Mouse (Mus musculus): ENCODE results near the gene Mul1.

Mul1 gene

DNA sequence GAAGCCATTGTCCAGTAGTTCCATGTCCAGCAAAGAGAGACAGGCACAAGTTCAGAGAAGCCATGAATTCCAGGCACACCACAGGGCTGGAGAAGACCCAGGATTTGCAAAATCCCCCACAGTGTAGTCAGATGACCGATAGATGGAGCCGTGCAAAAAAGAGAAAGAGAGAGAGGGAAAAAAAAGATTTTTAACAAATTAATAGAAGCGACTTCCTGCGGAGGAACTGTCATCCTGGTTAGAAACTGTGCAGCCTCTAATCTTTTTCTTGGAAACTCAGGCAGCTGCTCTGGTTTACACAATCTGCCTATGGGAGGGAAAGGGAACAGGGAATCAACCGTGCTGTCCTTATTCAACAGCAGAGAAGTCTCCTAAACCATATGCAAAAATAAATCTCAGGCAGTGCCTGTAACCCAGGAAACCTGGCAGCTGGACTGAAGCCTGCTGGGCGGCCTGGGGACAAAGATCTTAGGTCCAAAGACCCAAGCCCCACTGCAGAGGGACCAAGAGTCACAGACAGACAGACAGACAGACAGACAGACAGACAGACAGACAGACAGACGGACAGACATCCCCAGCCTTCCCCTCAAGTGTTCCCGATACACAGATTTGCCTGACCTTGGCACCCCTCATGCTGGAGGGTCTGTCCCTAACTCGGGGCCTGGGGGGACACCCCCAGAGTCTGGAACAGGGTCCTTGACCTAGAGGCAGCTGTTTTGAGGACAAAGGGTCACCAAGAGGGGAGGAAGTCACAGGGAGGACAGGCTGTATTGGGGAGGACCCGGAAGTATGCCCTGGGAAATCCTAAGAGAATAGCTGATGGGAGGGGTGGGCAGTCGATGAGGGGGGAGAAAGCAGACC, 28.7 kb downstream of the Mul1 start:
- peak; percentile 67 for DNase-seq

- peak; percentile 85 for DNase-seq
Measured at GRCm38 (mm10) chr4:138463832-138464487, 29.5 kb downstream of the Mul1 start.

- peak; percentile 71 for DNase-seq
Measured at GRCm38 (mm10) chr4:138464667-138465353, 30.3 kb downstream of the Mul1 start.

DNA sequence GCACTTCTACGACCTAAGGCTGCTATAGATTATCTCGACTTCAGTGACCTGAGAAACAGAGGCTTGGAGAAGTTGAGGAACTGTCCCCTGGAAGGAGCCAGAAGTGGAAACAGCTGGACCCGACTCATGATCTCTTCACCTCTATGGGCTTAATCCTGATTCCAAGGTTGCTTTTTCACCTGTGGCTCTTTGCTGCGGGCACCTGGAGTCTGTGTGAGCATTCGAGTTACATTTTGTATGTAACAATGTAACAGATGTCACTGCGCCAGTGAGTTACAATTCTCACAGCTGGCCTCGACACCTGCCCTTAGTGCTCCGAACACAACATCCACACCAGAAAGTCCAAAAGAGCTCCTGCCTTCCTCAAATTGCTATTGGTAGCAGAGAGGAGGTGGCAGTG, 31.0 kb downstream of the Mul1 start:
- DNase-seq: no peak

DNA sequence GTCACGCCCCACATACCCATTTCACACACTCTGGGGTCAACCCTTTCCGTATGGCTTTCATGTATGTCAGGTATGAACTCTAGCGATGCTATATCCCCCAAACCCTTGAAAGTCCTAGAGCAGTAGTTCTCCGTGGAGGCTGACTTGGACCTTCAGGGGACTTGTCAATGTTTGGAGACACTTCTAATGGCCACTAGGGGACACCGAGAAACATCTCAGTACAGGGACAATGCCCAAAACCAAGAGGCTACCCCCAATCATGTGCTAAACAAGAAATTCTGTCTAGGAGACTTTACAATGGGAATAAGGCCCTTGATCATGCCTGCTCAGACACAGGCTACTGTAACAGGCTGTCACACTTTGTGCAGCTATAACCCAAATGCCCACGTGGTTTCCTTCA, 32.2 kb downstream of the Mul1 start:
- no peak for DNase-seq

GRCm38 (mm10) chr4:138467451-138467850, 33.0 kb downstream of the Mul1 start:
- no peak for DNase-seq

DNA sequence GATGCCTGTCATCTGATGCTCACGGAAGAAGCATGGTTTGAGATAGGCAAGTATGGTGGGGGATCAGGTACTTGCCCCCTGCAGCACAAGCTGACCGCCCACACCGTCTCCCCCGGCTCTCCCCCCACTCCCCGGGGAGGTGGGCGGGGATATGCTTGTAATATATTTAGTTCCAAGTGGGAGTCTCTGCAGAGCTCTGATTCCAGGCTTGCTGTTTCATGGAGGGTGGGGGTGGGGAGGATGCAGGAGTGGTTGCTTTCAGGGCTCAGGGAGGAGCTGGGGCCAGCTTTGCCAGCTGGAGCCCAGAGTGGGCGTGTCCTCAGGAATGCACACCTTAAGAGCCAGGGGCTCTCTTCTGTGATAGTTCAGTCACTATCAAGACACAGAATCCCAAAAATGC, 34.6 kb downstream of the Mul1 start:
- peak; percentile 75 for DNase-seq

GRCm38 (mm10) chr4:138471241-138471640, 36.8 kb downstream of the Mul1 start:
- DNase-seq: no peak

DNA sequence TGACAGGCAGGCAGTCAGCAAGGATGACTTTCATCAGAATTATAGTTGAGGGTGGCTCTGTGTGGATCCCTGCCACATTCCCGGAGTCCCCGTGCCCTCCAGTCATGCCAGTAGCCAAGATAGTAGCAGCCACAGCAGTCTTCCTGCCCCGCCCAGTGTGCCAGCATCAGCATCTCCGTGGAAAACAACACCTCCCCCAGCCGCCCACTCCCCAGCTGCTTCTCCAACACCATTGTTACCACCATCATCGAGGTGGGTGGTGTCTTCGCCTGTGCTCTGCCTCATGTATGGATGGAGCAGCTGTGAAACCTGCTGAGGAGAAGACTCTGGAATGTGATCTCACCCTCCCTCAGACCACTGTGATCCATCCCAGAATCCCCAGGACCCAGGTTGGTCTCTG, 45.1 kb downstream of the Mul1 start:
- peak; percentile 86 for DNase-seq

DNA sequence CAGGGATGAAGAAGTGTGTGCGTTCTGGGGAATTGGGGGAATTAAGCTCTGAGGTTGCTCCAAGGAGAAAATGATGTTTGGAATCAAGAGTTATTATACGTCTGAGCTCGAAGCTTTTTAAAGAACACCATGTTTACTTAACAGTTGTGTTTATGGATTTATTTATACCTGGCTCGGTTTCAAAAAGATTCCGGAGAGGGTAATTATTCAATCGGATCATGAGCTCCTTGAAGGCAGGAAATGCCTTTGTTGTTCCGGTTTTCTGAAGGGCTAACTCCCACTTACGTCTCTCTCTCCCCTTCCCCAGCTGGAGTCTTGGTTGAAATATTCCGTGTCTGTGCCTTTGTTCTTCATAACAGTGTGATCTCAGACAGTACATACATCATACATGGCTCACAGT, 46.5 kb downstream of the Mul1 start:
- no peak for DNase-seq

- DNase-seq: no peak
Measured at GRCm38 (mm10) chr4:138482721-138483120, 48.2 kb downstream of the Mul1 start.

GRCm38 (mm10) chr4:138488241-138488640, 53.8 kb downstream of the Mul1 start:
- no peak for DNase-seq

DNA sequence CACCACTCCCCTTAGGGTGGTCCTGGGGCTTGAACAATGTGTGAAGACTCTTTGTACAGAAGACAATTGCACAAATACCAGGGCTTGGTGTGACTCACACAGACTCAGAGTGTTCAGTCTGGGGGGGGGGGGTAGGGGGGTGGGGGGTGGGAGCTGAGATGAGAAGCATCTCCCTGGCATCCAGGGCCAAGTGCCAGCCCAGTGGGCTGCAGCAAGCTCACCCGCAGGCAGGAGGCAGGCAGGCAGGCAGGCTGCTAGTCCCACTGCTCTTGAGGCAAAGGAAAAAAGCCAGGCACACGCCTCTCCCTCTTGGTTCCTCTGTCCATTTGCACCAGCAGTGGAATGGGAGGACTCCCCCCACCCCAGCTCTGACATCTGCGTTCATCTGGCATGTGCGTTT, 56.6 kb downstream of the Mul1 start:
- DNase-seq: peak; percentile 65
